Comparison of ENCODE assay signal across 14 mouse cellular contexts in the genomic region with DNA sequence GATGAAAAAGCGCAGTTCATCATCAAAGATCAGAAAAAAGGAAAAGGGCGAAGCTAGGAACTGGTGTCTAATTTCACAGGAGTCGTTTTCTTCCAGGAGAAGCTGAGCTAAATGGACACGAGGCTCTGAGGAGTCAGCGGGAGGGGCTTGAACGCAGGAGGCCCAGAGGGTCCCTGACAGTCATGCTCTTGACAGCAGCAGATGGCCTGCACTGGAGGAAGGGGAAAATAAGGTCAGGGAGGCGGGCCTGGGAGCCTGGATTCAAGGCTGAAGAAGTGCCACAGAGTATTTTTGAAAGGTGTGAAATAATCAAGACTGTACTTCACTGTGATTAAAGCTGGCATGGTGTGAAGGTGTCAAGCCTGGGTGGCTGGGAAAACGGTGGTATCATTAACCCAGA.
A peak's percentile ranks its signal among the peaks of the same experiment; 100 is the strongest.
DNase-seq lines count a peak whose midpoint lies in the region; ATAC-seq and TF ChIP-seq lines count a peak whose summit lies in the region.
"Had no signal": no experiment of that assay in that cellular context is flagged by ENCODE, and none has a peak within 500 bp of the region (broad histone marks: within the 10 kb centered on the region; RNA-seq: fewer than 3 reads in every experiment).

No protein-coding gene starts in this region.

- H3K27ac ChIP-seq in cerebellum, adult 2 months (ENCODE audit: insufficient read depth, low read length) = no peak overlapping the region
- no peak overlapping the region for H3K27ac ChIP-seq in midbrain, embryonic 11.5 days (ENCODE audit: low read depth, low read length)
- no peak overlapping the region for H3K27ac ChIP-seq in midbrain, embryonic 15.5 days
- no peak overlapping the region for H3K27ac ChIP-seq in hindbrain, embryonic 15.5 days (replicated peaks)
- H3K27ac ChIP-seq: liver, embryonic 14.5 days had no signal

- H3K4me2 ChIP-seq in midbrain, embryonic 11.5 days = no peak overlapping the region
- no peak overlapping the region for H3K4me2 ChIP-seq in midbrain, embryonic 15.5 days
- no peak overlapping the region for H3K4me2 ChIP-seq in hindbrain, embryonic 15.5 days

- no peak for TF ChIP-seq CTCF in cerebellum, adult 2 months (IDR thresholded peaks at IDR 0.05; ENCODE audit: borderline replicate concordance, insufficient read depth, low read depth, low read length)

- H3K9ac ChIP-seq in midbrain, embryonic 11.5 days (ENCODE audit: low read length) = no peak overlapping the region
- H3K9ac ChIP-seq in midbrain, embryonic 15.5 days = no peak overlapping the region
- no peak overlapping the region for H3K9ac ChIP-seq in hindbrain, embryonic 15.5 days
- H3K9ac ChIP-seq: liver, embryonic 14.5 days had no signal

- no peaks in the 10 kb centered on the region for H3K27me3 ChIP-seq in cerebellum, adult 2 months (ENCODE audit: control insufficient read depth, insufficient read depth, low read length)
- H3K27me3 ChIP-seq in midbrain, embryonic 11.5 days (ENCODE audit: control insufficient read depth, insufficient read depth, low read length) = no peaks in the 10 kb centered on the region
- no peaks in the 10 kb centered on the region for H3K27me3 ChIP-seq in midbrain, embryonic 15.5 days (replicated peaks)
- H3K27me3 ChIP-seq in hindbrain, embryonic 15.5 days = no peaks in the 10 kb centered on the region

- no peaks in the 10 kb centered on the region for H3K36me3 ChIP-seq in midbrain, embryonic 11.5 days (ENCODE audit: control insufficient read depth, insufficient read depth, low read length)
- no peaks in the 10 kb centered on the region for H3K36me3 ChIP-seq in midbrain, embryonic 15.5 days (replicated peaks)
- H3K36me3 ChIP-seq in hindbrain, embryonic 15.5 days = no peaks in the 10 kb centered on the region

- peak; percentile 27 to 44 for DNase-seq in cerebellum, adult 2 months
- no peak for DNase-seq in cerebellum, adult 8-10 months
- DNase-seq in midbrain, embryonic 11.5 days (ENCODE audit: low spot score, missing footprints) = peak; percentile 78
- peak; percentile 75 for DNase-seq in retina, postnatal 1 day
- DNase-seq in heart, adult 9 months (ENCODE audit: low spot score in 2 of 2) = no peak
- no peak for DNase-seq in Muller cell, postnatal 12 days (ENCODE audit: inconsistent ontology term)
- DNase-seq: heart, postnatal 10 days; kidney, adult 2 months; right cerebral cortex, postnatal 4 days had no signal

- ATAC-seq in midbrain, embryonic 11.5 days (ENCODE audit: low FRiP score) = peak; percentile 52; the same call in 1 of the 2 replicates
- no peak for ATAC-seq in midbrain, embryonic 15.5 days (replicated peaks)
- peak; percentile 48 for ATAC-seq in hindbrain, embryonic 15.5 days (ENCODE audit: low FRiP score, low read depth)

- no peaks in the 10 kb centered on the region for H3K4me1 ChIP-seq in cerebellum, adult 2 months (ENCODE audit: control insufficient read depth, insufficient read depth, low read length)
- peaks cover 3% of the 10 kb centered on the region; the same call in 1 of the 2 replicates for H3K4me1 ChIP-seq in midbrain, embryonic 11.5 days (ENCODE audit: control insufficient read depth, insufficient read depth, low read length)
- H3K4me1 ChIP-seq in midbrain, embryonic 15.5 days = no peaks in the 10 kb centered on the region
- H3K4me1 ChIP-seq in hindbrain, embryonic 15.5 days (replicated peaks) = no peaks in the 10 kb centered on the region

- H3K9me3 ChIP-seq in midbrain, embryonic 11.5 days (ENCODE audit: control insufficient read depth, low read length) = no peaks in the 10 kb centered on the region
- no peaks in the 10 kb centered on the region for H3K9me3 ChIP-seq in midbrain, embryonic 15.5 days
- H3K9me3 ChIP-seq in hindbrain, embryonic 15.5 days = no peaks in the 10 kb centered on the region
- H3K9me3 ChIP-seq: G1E had no signal

- no peak overlapping the region for H3K4me3 ChIP-seq in cerebellum, adult 2 months (replicated peaks; ENCODE audit: insufficient read depth, low read depth, low read length)
- H3K4me3 ChIP-seq in midbrain, embryonic 11.5 days (ENCODE audit: low read depth, low read length) = no peak overlapping the region
- H3K4me3 ChIP-seq in midbrain, embryonic 15.5 days = no peak overlapping the region
- no peak overlapping the region for H3K4me3 ChIP-seq in hindbrain, embryonic 15.5 days
- H3K4me3 ChIP-seq: erythroblast, embryonic 14.5 days had no signal

- no peak for TF ChIP-seq POLR2A in cerebellum, adult 2 months (IDR thresholded peaks at IDR 0.05; ENCODE audit: borderline replicate concordance, insufficient read depth, low read length)

- 15% methylated on average over 8 of the region's 8 CpGs for WGBS in cerebellum, adult 2 months
- 37% methylated on average over 8 of the region's 8 CpGs for WGBS in midbrain, embryonic 11.5 days
- 28% methylated on average over 8 of the region's 8 CpGs for whole genome bisulfite sequencing in midbrain, embryonic 15.5 days
- WGBS in hindbrain, embryonic 15.5 days = 33% methylated on average over 8 of the region's 8 CpGs

Comparison
In these comparisons a context has a peak if more than half of its experiments do, and no peak if none do; other contexts are left out.
1. DNase-seq: peak in cerebellum, adult 2 months (2 of 2), midbrain, embryonic 11.5 days (single experiment) and retina, postnatal 1 day (single experiment); none in cerebellum, adult 8-10 months (single experiment), heart, adult 9 months (0 of 2) and Muller cell, postnatal 12 days (single experiment).